Mouse (Mus musculus) left cerebral cortex, adult 2 months (tissue): ENCODE results near the gene Mtor. TPM values are rescaled to one million over a fixed set of nuclear protein-coding genes. Genes with fewer than 3 reads are reported as not detected.

Experiments used
- DNase-seq, 2 experiments: peaks; one replicate each; pipeline ENCODE4 v3.0.0; 2021 to 2022; ENCODE audit warnings: low spot score in 2 of 2, mixed read lengths in 1 of 2; ENCODE audit errors: extremely low spot score in 1 of 2
- H3K27ac ChIP-seq: fragments of 200-600 bp; 2 replicates; pipeline ENCODE4 v1.8.1; 2022
- H3K4me3 ChIP-seq: fragments of 200-600 bp; 2 replicates; pipeline ENCODE4 v1.8.1; 2022
- CTCF ChIP-seq: fragments of 200-600 bp; IDR thresholded peaks from 2 replicates; pipeline ENCODE4 v1.8.1; 2022; ENCODE audit warnings: antibody characterized with exemption, mild to moderate bottlenecking, moderate library complexity
- intact Hi-C: fragments of 180-260 bp; cut with DNase I; formaldehyde crosslinking; loops from one replicate; pipeline ENCODE4 v1.15.1; 2025
- total RNA-seq, 2 experiments: library from RNA; stranded (reverse); gene quantifications; 2 replicates each; pipeline ENCODE4 v1.2.3; 2021

The Mtor gene
- total RNA-seq, 2 experiments from 2014 or later = 92.7 to 94.0 TPM

GRCm38 (mm10) chr4:148495874-148496689, 47.7 kb downstream of the Mtor start:
- no peak for TF ChIP-seq CTCF
- H3K27ac ChIP-seq = no peak overlapping the region
- H3K4me3 ChIP-seq = no peak overlapping the region
- DNase-seq = peak; percentile 37 to 52
- intact Hi-C loops = no loop called here

GRCm38 (mm10) chr4:148500410-148500867, 52.0 kb downstream of the Mtor start, which contains the start of gene Angptl7:
TSS of gene Angptl7 (minus strand) at chr4:148500460.
- Histone ChIP-seq H3K27ac (no peak within 1 kb of the TSS), H3K4me3 (no peak within 1 kb of the TSS)
- intact Hi-C loops = no loop called here
- no peak for TF ChIP-seq CTCF
- no peak for DNase-seq

GRCm38 (mm10) chr4:148504497-148504959, 56.1 kb downstream of the Mtor start:
- no peak for TF ChIP-seq CTCF
- Histone ChIP-seq H3K27ac (no peak overlapping the region), H3K4me3 (no peak overlapping the region)
- intact Hi-C loops = no loop called here
- DNase-seq = no peak

GRCm38 (mm10) chr4:148507585-148507984, 59.2 kb downstream of the Mtor start:
- peak overlapping the region; percentile 76 for H3K27ac ChIP-seq
- no peak for TF ChIP-seq CTCF
- intact Hi-C loops = no loop called here
- no peak for DNase-seq
- H3K4me3 ChIP-seq = no peak overlapping the region

GRCm38 (mm10) chr4:148508084-148508849, 59.9 kb downstream of the Mtor start:
- Histone ChIP-seq H3K27ac (peak overlapping the region; percentile 76), H3K4me3 (no peak overlapping the region)
- DNase-seq = peak; percentile 32 to 59
- intact Hi-C loops = no loop called here
- no peak for TF ChIP-seq CTCF

GRCm38 (mm10) chr4:148509450-148510084, 61.2 kb downstream of the Mtor start:
- intact Hi-C loops = no loop called here
- Histone ChIP-seq H3K4me3 (no peak overlapping the region), H3K27ac (peak overlapping the region; percentile 74)
- no peak for DNase-seq
- no peak for TF ChIP-seq CTCF

- intact Hi-C loops = no loop called here
- no peak for TF ChIP-seq CTCF
- no peak for DNase-seq
- H3K4me3 ChIP-seq = no peak overlapping the region
- no peak overlapping the region for H3K27ac ChIP-seq
These were observed 62.3 kb downstream of the Mtor start for GRCm38 (mm10) chr4:148510691-148511090.

GRCm38 (mm10) chr4:148511334-148511733, 62.9 kb downstream of the Mtor start:
- H3K4me3 ChIP-seq = no peak overlapping the region
- no peak overlapping the region for H3K27ac ChIP-seq
- intact Hi-C loops = no loop called here
- no peak for TF ChIP-seq CTCF
- no peak for DNase-seq

GRCm38 (mm10) chr4:148513021-148513559, 64.7 kb downstream of the Mtor start:
- H3K4me3 ChIP-seq = no peak overlapping the region
- DNase-seq = peak in 1 of 2 experiments; percentile 31
- intact Hi-C loops = no loop called here
- peak overlapping the region; percentile 16; the same call in 1 of the 2 replicates for H3K27ac ChIP-seq
- TF ChIP-seq CTCF = no peak

- DNase-seq = no peak
- Histone ChIP-seq H3K4me3 (no peak overlapping the region), H3K27ac (no peak overlapping the region)
- TF ChIP-seq CTCF = peak; percentile 45
- intact Hi-C loops = no loop called here
These were observed 66.9 kb downstream of the Mtor start for GRCm38 (mm10) chr4:148515313-148515712.

GRCm38 (mm10) chr4:148517809-148518208, 69.4 kb downstream of the Mtor start:
- DNase-seq = no peak
- peak overlapping the region; percentile 34 for H3K27ac ChIP-seq
- TF ChIP-seq CTCF = no peak
- intact Hi-C loops = no loop called here
- H3K4me3 ChIP-seq = no peak overlapping the region
